Mouse (Mus musculus) layer of hippocampus, adult 18-20 months (tissue): ENCODE results near the gene Sult1a1. TPM values are rescaled to one million over a fixed set of nuclear protein-coding genes. Genes with fewer than 3 reads are reported as not detected.

Source experiments
- DNase-seq, 2 experiments: peaks; one replicate each; pipeline ENCODE4 v3.0.0; 2022; ENCODE audit warnings: low spot score in 2 of 2
- long read RNA-seq: library from polyadenylated mRNA; stranded (forward); transcript quantifications from one replicate; pipeline ENCODE4 v2.0.0, GENCODE M21; 2021
- total RNA-seq, 2 experiments: library from RNA; stranded (reverse); gene quantifications; 2 replicates each; pipeline ENCODE4 v1.2.3; 2021

Sult1a1 gene
- total RNA-seq: 10 to 100 TPM in 1 of 2 experiments, 1 to 10 TPM in 1; 9.5 to 11.6 TPM
- long read RNA-seq, partial matches to known transcripts: 0 of 5 reads
- long read RNA-seq, other reads (novel, unspliced or antisense): 3 of 5 reads

DNA sequence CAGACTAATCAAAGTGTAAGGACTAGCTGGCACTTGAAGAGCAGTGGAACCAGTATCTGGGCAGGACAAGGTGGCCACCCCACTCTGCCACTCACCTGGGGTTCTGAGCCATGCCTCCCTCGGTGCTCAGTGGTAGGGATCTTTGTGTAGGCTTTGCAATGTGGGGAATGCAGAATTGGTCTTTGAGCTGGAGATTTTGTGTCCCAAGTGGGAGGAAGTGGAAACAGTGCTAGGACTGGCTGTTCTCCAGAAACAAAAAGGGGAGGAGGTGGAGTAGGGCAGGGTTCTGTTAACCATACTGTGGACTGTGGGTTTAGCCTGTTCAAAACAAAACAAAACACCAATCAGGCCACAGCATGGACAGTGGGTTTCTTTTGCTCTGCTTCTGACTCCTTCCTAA, at the start of gene Sult1a1:
Gene Sult1a1, minus strand, starts transcription at position 226 of the 400 bp plus-strand sequence.
- DNase-seq: peak in 1 of 2 experiments; percentile 51

DNA sequence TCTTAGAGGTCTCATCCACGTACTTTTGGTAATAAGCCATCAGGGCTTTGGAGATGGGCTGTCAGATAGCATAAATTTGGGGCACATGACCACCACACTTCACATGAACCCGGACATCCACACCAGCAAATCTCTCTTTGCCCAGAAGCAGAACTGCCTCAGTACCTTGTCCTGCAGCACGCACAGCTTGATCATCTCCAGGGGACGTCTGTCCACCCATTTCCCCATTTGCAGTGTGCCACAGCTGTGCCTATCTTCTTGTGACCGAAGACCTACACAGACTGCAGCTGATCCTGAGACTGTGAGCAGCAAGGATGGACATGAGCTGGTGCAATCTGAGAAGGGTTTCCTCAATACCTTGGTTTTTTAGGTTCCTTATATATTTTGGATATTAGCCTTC, 49.4 kb upstream of the Sult1a1 start:
- DNase-seq: no peak

DNA sequence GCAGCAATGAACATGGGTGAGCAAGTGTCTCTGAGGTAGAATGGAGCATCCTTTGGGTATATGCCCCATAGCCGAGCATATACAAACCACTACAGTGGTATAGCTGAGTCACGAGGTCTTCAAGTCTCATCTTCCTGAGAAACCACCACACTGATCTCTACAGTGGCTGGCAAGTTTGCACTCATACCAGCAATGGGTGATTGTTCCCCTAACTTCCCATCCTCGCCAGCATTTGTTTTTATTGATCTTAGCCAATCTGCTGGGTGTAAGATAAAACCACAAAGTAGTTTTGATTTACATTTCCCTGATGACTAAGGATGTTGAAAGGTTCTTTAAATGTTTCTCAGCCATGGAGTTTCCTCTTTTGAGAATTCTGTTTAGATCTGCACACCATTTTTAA, 48.8 kb upstream of the Sult1a1 start:
- DNase-seq: no peak

DNA sequence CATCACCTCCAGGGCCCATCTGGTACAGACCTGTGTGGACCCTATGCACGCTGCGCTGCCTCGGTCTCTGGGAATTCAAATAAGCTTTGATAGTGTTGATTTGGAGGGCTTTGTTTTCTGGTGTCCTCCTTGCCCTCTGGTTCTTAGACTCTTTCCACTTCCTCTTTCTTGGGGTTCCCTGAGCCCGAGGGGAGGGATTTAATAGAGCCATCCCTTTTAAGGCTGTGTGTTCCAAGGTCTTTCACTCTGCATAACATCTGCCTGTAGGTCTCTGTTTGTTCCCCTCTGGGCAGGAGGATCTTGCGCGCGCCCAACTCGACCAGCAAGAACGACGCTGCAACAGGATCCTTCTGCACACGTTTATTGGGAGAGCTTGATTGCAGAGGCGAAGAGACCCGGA, 45.4 kb upstream of the Sult1a1 start:
- DNase-seq: no peak

DNA sequence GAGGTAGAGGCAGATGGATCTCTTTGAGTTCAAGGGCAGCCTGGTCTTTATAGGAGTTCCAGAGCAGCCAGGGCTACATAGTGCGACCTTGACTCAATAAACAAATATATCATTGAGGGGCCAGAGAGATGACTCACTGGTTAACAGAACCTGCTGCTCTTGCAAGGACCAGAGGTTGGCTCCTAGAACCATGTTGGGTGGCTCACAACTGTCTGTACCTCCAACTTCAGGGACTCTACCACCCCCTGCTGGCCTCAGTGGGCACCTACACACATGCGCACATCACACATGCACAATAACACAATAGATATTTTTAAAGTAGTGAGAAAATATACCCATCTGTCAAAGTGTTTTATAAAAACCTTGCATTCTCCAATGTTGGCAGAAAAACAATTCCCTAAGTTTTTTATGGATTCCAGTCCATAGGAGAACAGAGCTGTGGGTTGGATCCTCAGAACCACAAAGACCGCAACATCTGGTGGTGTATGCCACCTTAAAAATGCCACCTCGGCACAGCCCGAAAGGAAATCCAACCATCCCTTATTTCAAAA, 42.6 kb upstream of the Sult1a1 start:
- DNase-seq: peak in 1 of 2 experiments; percentile 49

DNA sequence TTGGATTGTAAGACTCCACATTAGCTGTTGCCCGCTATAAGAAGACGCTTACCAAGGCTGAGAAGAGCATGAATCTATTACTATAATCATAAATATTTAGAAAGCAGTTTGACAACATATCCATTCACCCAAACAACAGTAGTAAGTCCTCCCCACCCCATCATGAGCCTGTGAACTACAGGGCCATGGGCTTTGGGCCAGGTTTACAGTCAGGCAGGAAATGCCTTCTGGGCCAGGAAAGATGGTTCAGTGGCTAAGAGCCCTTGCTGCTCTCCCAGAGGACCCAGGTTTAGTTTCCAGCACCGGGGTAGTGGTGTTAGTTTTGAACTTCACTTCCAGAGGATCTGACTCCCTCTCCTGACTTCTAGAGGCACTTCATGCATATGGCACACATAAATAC, 41.3 kb upstream of the Sult1a1 start:
- no peak for DNase-seq

DNA sequence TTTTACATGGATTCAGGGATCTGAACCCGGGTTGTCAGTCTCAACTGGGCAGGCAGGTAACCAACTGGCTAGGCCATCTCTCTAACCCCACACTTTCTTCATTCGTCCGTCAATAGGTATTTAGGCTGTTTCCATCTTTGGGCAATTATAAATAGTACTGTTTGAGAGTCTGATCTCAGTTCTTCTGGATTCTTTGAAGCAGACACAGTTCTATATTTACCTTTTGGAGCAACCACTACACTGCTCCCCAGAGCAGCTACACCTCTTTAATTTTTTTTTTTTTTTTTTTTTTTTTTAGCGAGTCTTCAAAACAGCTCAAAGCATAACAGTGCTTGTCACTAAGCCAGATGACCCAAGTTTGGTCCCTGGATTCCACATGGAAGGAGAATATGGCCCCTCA, 39.4 kb upstream of the Sult1a1 start:
- DNase-seq: no peak

DNA sequence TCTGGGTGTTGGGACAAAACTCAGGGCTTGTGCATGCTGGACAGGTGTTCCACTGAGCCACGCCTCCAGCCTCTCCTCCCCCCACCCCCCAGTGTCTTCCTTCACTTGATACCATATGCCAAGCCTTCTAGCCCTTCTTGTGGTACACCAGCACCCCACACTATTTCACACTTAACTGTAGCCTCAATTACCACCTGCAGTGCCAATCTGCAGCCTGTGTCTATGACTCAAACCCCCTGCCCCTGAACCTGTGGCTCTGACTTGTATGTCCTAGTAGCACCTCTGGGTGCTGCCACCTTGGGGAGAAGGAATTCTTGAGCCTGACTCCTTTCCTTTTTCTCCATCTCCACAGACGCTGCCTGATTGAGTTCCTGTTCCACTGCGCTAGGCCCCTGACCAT, 35.7 kb upstream of the Sult1a1 start:
- DNase-seq: no peak

DNA sequence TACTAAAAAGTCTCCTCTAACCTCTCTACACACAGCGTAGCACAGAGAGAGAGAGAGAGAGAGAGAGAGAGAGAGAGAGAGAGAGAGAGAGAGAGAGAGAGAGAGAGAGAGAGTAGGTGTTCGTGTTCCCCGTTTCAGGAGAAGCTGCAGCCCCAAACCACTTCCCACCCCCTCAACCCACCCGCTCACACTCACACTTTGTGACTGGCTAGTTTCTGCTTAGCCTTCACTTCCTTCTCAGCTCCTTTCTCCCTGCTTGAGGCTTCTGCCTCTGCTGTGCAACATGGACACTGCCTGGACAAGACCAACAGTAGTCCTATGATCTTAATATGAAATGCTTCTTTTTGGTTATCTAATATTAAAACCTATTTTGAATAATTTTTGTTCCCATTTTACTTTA, 34.0 kb upstream of the Sult1a1 start:
- no peak for DNase-seq

DNA sequence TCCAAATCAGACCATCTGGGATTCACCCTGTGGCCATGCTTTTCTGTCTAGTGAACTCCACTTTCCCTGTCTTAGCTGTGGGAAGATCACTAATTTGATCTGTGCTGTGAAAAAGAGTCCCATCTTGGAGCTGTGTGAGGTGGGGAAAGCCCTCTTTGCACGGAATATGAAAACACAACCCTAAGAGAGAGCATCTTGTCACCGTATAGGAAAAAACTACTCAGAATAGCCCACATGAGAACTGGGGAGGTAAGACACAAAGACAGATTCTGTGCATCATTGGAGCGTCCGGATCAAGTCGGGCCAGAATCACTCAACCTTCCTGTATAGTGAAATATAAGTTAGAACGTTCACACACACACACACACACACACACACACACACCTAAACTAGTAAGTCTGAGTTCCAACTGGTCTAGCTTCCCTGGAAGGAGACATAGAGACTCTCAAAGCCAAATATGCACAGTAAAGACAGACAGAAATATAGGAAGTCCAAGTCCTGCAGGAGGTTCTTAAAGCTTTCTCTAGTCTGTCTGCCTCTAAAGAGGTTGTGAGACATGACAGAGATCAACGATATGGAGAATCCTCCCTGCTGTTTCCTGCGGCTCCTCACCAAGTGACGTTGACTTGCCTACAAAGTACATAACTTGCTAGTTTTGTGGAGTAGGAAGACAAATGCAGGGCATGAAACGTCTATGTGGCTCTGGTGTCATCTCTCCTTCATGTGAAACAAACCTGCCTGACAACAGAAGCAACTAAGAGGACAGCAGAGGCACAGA, 32.1 kb upstream of the Sult1a1 start:
- DNase-seq: no peak

DNA sequence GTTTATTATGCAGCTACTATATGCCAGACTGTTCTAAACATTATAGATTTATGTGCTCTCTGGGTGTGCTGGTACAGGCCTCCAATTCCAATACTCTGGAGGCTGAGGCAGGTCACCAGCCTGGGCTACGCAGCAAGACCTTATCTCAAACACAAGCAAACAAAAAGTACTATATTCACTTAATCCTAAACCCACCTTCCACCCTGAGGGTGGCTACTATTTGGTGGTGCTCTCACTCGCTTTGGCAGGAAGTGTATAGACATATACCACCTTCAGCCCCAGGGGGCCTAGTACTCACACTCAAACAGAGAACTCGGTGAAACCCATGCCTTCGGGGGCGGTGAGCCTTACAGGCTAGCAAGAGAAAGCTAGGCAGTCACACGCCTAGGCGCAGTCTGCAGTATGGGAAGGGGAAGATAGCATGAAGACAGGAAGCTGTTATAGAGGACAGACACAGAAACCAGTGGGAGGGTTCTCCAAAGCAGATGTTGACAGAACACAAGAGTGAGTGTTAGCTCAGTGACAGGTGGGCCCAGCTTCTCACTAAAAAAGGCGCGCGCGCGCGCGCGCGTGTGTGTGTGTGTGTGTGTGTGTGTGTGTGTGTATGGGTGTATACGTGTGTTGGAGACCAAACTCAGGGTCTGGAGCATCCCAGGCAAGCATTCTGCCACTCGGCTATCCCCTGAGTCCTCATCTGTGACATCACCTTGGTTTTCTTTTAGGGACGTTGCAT, 31.4 kb upstream of the Sult1a1 start, which contains the start of gene Coro1a:
Gene Coro1a, minus strand, starts transcription at position 346 of the 733 bp plus-strand sequence.
- DNase-seq: no peak

DNA sequence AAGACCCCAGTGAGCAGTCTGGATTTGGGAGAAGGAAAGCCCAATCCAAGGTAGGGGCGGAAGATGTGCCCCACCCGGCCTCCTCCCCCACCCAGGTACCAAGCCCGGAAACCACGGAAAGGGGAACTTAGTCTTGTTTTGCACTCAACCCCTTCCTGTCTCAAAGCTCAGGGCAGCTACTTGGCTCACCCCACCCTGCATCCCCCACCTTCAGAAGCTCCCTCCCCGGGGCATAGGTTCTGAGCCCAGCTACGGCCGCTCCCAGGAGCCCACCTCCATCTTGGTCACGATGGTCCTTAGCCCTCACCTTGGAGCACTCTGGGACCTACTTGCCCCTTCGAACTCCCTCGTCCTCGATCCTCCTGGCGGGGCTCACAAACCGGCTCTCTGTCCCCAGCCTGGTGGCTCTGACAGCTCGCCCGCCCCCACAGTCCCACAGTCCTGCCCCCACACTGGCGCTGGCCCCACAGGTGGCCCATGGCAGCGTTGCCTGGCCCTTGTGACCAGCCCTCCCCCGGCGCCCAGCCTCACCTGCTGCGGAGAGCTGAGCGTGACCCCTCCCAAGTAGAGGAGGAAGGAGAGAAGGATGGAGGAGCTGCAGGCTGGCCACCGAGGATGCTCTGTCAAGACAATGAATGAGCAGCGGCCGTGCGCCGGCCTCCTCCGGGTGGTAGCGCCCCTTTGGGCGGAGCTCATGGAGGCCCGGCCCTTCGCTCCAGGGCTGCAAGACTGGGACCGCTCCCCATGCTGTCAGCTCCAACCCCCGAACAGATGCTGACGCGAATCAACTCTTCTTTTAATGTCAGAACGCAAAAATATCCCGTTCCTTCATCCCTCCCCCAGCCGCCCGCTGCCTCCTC, 28.1 kb upstream of the Sult1a1 start:
- peak; percentile 90 to 94 for DNase-seq

DNA sequence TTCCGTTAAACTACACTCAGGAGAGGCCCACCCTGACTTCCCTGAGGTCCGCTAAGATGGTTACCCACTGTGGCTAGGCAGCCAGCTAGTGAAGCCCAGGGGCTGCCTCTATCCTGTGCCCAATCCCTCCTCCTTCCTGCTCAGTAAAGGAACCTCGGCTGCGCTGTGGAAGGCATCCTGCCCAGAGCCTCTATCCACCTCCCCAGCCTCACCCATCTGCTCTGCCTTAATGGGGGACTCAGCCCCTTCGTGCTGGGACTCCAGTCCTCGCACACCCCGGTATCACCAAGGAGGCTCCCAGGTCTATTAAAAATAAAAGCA, 27.5 kb upstream of the Sult1a1 start:
- peak in 1 of 2 experiments; percentile 48 for DNase-seq

DNA sequence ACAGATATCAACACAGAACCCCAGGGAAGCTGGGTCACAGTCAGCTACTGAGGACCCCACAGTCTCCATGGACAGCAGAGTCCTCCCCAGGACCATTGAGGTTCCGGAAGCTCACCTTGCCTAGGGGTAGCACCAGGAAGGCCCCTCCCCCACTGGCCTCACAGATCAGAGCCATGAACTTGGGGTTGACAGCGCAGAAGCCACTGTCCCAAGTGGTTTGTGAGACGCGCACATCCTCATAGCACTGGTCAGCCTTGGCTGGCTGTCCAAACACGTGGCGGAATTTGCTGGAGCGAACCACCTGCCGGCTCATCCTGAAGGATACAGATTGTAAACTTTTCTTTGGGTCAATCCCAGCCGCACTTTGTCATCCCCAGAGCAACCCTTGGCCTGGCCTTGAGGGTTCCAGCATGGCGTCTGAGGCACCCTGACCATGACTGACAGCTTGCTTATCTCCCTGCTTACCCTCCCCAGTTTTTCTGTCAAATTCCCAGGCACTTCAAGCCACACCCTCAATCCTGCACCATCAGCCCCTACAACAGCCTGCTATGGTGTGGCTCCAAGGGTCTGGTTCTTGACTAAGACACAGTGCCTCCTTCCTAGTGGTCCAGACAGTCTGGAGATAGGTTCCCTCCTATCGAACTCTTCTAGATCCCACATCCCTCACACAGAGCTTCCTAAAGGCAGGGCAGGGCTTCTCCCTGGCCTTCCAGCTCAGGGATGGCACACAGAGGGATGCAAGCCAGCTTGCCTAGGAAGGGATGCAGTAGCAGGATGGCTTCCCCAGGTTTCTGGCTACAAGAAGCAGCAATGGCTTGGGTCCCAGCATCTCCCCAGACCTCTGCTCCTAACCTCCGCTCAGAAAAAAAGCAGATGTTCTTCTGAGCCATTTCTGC, 26.9 kb upstream of the Sult1a1 start:
- peak in 1 of 2 experiments; percentile 37 for DNase-seq

DNA sequence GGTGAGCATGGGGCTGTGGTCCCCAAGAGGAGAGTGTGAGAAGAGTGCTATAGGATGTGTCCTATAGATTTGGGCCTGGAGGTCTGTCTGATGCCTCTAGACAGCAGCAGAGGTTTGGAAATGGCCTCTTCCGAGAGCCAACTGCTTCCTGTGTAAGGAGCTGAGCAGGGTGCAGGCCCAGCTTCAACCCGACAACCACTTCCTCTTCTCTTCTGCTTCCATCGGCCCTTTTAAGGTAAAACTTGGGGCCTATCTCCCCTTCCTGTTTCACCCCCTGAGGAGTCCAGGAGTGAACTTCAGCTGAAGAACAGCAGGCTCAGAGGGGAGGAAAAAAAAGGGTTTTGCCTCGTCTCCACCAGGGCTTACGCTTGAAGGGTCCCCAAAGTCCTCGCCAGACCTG, 26.1 kb upstream of the Sult1a1 start:
- no peak for DNase-seq

DNA sequence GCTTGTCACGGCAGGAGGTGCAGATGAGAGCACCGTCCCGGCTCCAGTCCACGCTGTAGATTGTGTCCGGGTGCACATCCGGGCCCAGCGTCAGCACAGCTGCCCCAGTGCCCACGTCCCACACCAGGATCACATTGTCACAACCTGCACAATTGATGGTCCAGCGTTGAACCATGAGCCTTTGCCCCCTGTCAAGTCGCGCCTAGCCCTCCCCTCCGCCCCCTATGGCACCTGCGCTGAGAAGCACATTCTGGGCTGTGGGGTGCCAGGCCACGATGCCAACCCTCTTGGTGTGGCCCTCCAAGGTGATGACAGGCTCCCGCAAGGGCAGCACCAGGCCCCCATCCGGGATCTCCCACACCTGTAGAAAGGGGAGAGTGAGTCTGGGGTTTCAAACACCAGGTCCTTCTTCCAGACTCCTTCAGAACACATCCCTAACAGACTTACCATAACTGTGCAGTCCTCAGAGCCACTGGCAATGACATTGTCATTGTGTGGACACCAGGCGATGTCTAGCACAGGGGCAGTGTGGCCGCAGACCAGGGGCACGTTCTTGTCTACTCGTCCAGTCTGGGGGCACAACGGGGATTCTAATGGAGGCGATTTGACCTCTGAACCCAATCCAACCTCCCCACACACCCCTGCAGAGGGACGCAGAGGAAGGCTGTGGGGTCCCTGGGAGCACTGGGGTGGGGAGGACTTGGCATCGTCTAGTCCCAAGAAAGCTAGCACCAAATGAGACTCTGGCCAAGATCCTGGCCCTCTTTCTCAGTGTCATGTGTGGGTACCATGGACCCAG, 25.5 kb upstream of the Sult1a1 start:
- no peak for DNase-seq

DNA sequence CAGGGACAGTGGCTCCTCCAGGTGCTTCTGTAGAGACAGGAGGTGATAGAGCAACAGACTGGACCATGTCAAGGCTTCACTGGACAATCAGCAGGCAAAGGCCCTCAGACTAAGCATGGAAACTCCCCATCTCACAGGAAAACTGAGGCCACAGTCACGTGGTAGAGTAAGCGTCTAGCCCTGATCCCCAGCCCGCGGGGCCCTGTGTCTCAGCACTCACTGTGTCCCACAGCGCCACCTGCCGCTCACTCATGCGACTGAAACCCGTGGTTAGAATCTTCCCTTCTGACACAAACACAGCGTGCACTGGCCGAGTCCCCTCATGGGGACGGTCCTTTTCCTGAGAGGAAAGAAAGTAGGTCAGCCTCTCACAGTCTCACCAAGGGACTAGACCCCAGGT, 24.8 kb upstream of the Sult1a1 start:
- DNase-seq: peak; percentile 85 to 96

DNA sequence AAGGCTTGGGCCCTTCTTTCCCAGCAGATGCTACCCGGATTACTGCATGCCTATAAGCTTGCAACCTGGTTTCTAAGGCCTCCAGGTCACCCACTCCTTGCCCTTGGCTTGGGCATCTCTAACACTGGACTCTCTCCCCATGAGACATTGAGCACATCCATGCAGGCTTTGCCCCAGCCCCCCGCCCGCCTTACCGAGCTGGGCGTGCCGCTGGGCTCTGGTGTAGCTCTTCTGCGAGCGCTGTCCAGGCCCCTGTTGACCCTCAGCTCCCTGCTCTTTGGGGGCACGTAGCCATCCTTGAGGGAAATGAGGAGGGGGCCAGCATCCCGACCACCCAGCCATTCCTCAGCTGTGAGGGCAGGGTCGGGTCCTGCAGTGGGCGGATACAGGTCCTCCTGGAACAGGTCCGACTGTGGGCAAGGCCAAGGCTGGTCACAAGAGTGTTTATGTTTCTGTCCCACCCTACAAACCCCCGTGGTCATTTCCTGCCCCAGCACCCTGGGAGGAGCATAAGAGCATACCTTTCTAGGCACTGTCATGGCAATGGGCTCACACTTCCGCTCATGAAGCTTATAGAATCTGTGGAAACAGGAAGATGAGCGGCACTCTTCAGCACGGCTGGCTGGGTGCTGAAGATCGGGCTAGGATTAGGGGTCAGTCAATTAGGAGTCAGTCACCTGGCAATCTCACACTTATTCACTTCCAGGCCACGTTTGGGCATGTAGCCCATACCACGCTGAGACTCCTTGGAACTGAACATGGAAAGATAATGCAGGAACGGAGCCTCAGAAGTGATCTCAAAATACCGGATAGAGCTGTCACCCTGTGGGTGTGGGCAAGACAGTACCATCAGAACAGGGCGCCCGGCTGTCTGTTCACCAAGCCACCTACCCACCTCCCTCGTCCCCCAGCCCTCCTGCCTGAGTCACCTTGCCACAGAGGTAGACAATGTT, 24.1 kb upstream of the Sult1a1 start:
- DNase-seq: no peak
